Mouse (Mus musculus): ENCODE results near the gene A930018P22Rik. TPM values are rescaled to one million over a fixed set of nuclear protein-coding genes. Genes with fewer than 3 reads are reported as not detected.

Gene A930018P22Rik
- polyA plus RNA-seq, 1 experiment from 2014 or later: 0.22 TPM

GRCm38 (mm10) chr2:104142140-104142539, 19.6 kb downstream of the A930018P22Rik start:
- Histone ChIP-seq H3K4me1 (no peaks in the 10 kb centered on the region), H3K4me3 (replicated peaks) (no peak overlapping the region), H3K9ac (no peak overlapping the region), H3K36me3 (no peaks in the 10 kb centered on the region), H3K9me3 (no peaks in the 10 kb centered on the region), H3K27ac (no peak overlapping the region), H3K4me2 (no peak overlapping the region), H3K27me3 (replicated peaks) (no peaks in the 10 kb centered on the region)
- no peak for ATAC-seq (ENCODE audit: insufficient read depth, low FRiP score, low read depth)
- 85% methylated on average over 8 of the region's 8 CpGs for WGBS

- H3K27ac ChIP-seq: no peak overlapping the region
- no peak for ATAC-seq (ENCODE audit: insufficient read depth, low FRiP score, low read depth)
- no peaks in the 10 kb centered on the region for H3K27me3 ChIP-seq (replicated peaks)
- 85% methylated on average over 12 of the region's 12 CpGs for WGBS
- no peaks in the 10 kb centered on the region for H3K4me1 ChIP-seq
- H3K9me3 ChIP-seq: no peaks in the 10 kb centered on the region
- no peak overlapping the region for H3K4me3 ChIP-seq (replicated peaks)
- H3K36me3 ChIP-seq: no peaks in the 10 kb centered on the region
- H3K9ac ChIP-seq: no peak overlapping the region
- H3K4me2 ChIP-seq: no peak overlapping the region
Observed at GRCm38 (mm10) chr2:104144004-104144403, 21.4 kb downstream of the A930018P22Rik start.

- no peaks in the 10 kb centered on the region for H3K9me3 ChIP-seq
- H3K27me3 ChIP-seq (replicated peaks): no peaks in the 10 kb centered on the region
- H3K36me3 ChIP-seq: no peaks in the 10 kb centered on the region
- no peak overlapping the region for H3K27ac ChIP-seq
- H3K4me2 ChIP-seq: no peak overlapping the region
- H3K4me3 ChIP-seq (replicated peaks): no peak overlapping the region
- no peak for ATAC-seq (ENCODE audit: insufficient read depth, low FRiP score, low read depth)
- no peak overlapping the region for H3K9ac ChIP-seq
- WGBS: 52% methylated on average over 1 of the region's 1 CpGs
- H3K4me1 ChIP-seq: no peaks in the 10 kb centered on the region
Observed at GRCm38 (mm10) chr2:104145983-104146382, 23.4 kb downstream of the A930018P22Rik start.

- WGBS: 63% methylated on average over 4 of the region's 4 CpGs
- Histone ChIP-seq H3K4me1 (no peaks in the 10 kb centered on the region), H3K36me3 (no peaks in the 10 kb centered on the region), H3K27ac (no peak overlapping the region), H3K4me3 (replicated peaks) (no peak overlapping the region), H3K9ac (no peak overlapping the region), H3K9me3 (no peaks in the 10 kb centered on the region), H3K4me2 (no peak overlapping the region), H3K27me3 (replicated peaks) (no peaks in the 10 kb centered on the region)
- no peak for ATAC-seq (ENCODE audit: insufficient read depth, low FRiP score, low read depth)
Observed at GRCm38 (mm10) chr2:104147910-104148561, 25.5 kb downstream of the A930018P22Rik start.

GRCm38 (mm10) chr2:104150608-104151397, 28.2 kb downstream of the A930018P22Rik start:
- Histone ChIP-seq H3K27me3 (replicated peaks) (no peaks in the 10 kb centered on the region), H3K36me3 (no peaks in the 10 kb centered on the region), H3K27ac (no peak overlapping the region), H3K4me2 (no peak overlapping the region), H3K4me3 (replicated peaks) (no peak overlapping the region), H3K9ac (no peak overlapping the region), H3K4me1 (no peaks in the 10 kb centered on the region), H3K9me3 (no peaks in the 10 kb centered on the region)
- no peak for ATAC-seq (ENCODE audit: insufficient read depth, low FRiP score, low read depth)
- 83% methylated on average over 6 of the region's 6 CpGs for WGBS

- H3K9me3 ChIP-seq: no peaks in the 10 kb centered on the region
- no peak overlapping the region for H3K9ac ChIP-seq
- H3K27me3 ChIP-seq (replicated peaks): no peaks in the 10 kb centered on the region
- no peak for ATAC-seq (ENCODE audit: insufficient read depth, low FRiP score, low read depth)
- H3K4me2 ChIP-seq: no peak overlapping the region
- H3K4me1 ChIP-seq: no peaks in the 10 kb centered on the region
- 67% methylated on average over 4 of the region's 4 CpGs for WGBS
- no peak overlapping the region for H3K4me3 ChIP-seq (replicated peaks)
- no peak overlapping the region for H3K27ac ChIP-seq
- H3K36me3 ChIP-seq: no peaks in the 10 kb centered on the region
Observed at GRCm38 (mm10) chr2:104153345-104153744, 30.8 kb downstream of the A930018P22Rik start.

- H3K4me1 ChIP-seq: no peaks in the 10 kb centered on the region
- no peak overlapping the region for H3K4me2 ChIP-seq
- no peaks in the 10 kb centered on the region for H3K9me3 ChIP-seq
- no peak overlapping the region for H3K4me3 ChIP-seq (replicated peaks)
- no peaks in the 10 kb centered on the region for H3K36me3 ChIP-seq
- H3K27me3 ChIP-seq (replicated peaks): no peaks in the 10 kb centered on the region
- no peak overlapping the region for H3K9ac ChIP-seq
- ATAC-seq (ENCODE audit: insufficient read depth, low FRiP score, low read depth): no peak
- WGBS: 76% methylated on average over 3 of the region's 3 CpGs
- H3K27ac ChIP-seq: no peak overlapping the region
Observed at GRCm38 (mm10) chr2:104153876-104154275, 31.3 kb downstream of the A930018P22Rik start.

- Histone ChIP-seq H3K4me3 (replicated peaks) (no peak overlapping the region), H3K9me3 (no peaks in the 10 kb centered on the region), H3K4me2 (no peak overlapping the region), H3K36me3 (no peaks in the 10 kb centered on the region), H3K27me3 (replicated peaks) (no peaks in the 10 kb centered on the region), H3K9ac (no peak overlapping the region), H3K4me1 (no peaks in the 10 kb centered on the region), H3K27ac (no peak overlapping the region)
- no peak for ATAC-seq (ENCODE audit: insufficient read depth, low FRiP score, low read depth)
- 65% methylated on average over 4 of the region's 4 CpGs for WGBS
Observed at GRCm38 (mm10) chr2:104157831-104158230, 35.3 kb downstream of the A930018P22Rik start.

- no peak for ATAC-seq (ENCODE audit: insufficient read depth, low FRiP score, low read depth)
- H3K27me3 ChIP-seq (replicated peaks): no peaks in the 10 kb centered on the region
Observed at GRCm38 (mm10) chr2:104163418-104163817, 40.8 kb downstream of the A930018P22Rik start.

GRCm38 (mm10) chr2:104163978-104164487, 41.5 kb downstream of the A930018P22Rik start:
- ATAC-seq (ENCODE audit: insufficient read depth, low FRiP score, low read depth): no peak
- H3K27me3 ChIP-seq (replicated peaks): no peaks in the 10 kb centered on the region
- no peaks in the 10 kb centered on the region for H3K36me3 ChIP-seq
- H3K4me1 ChIP-seq: no peaks in the 10 kb centered on the region
- whole genome bisulfite sequencing: 82% methylated on average over 4 of the region's 4 CpGs
- H3K4me2 ChIP-seq: no peak overlapping the region
- H3K9ac ChIP-seq: no peak overlapping the region
- H3K27ac ChIP-seq: no peak overlapping the region
- no peak overlapping the region for H3K4me3 ChIP-seq (replicated peaks)
- no peaks in the 10 kb centered on the region for H3K9me3 ChIP-seq

More at GRCm38 (mm10) chr2:104163418-104163817, 40.8 kb downstream of the A930018P22Rik start:
- no peaks in the 10 kb centered on the region for H3K9me3 ChIP-seq
- no peaks in the 10 kb centered on the region for H3K36me3 ChIP-seq
- H3K27ac ChIP-seq: no peak overlapping the region
- 80% methylated on average over 7 of the region's 7 CpGs for WGBS
- H3K4me3 ChIP-seq (replicated peaks): no peak overlapping the region
- H3K4me1 ChIP-seq: no peaks in the 10 kb centered on the region
- no peak overlapping the region for H3K4me2 ChIP-seq
- no peak overlapping the region for H3K9ac ChIP-seq

- Histone ChIP-seq H3K27ac (no peak overlapping the region), H3K27me3 (replicated peaks) (no peaks in the 10 kb centered on the region), H3K4me1 (no peaks in the 10 kb centered on the region), H3K9me3 (no peaks in the 10 kb centered on the region), H3K36me3 (no peaks in the 10 kb centered on the region), H3K9ac (no peak overlapping the region), H3K4me3 (replicated peaks) (no peak overlapping the region), H3K4me2 (no peak overlapping the region)
- WGBS: 69% methylated on average over 2 of the region's 2 CpGs
- no peak for ATAC-seq (ENCODE audit: insufficient read depth, low FRiP score, low read depth)
Observed at GRCm38 (mm10) chr2:104165631-104166030, 43.1 kb downstream of the A930018P22Rik start.

GRCm38 (mm10) chr2:104167765-104168164, 45.2 kb downstream of the A930018P22Rik start:
- H3K4me3 ChIP-seq (replicated peaks): no peak overlapping the region
- H3K36me3 ChIP-seq: no peaks in the 10 kb centered on the region
- H3K27me3 ChIP-seq (replicated peaks): no peaks in the 10 kb centered on the region
- H3K4me1 ChIP-seq: no peaks in the 10 kb centered on the region
- WGBS: 96% methylated on average over 23 of the region's 23 CpGs
- no peak for ATAC-seq (ENCODE audit: insufficient read depth, low FRiP score, low read depth)
- H3K9me3 ChIP-seq: no peaks in the 10 kb centered on the region
- H3K9ac ChIP-seq: no peak overlapping the region
- no peak overlapping the region for H3K27ac ChIP-seq
- no peak overlapping the region for H3K4me2 ChIP-seq

Measured in stomach, embryonic 15.5 days (tissue).